Mouse (Mus musculus) left cerebral cortex, postnatal 14 days (tissue): ENCODE measurements around the gene Vtn. TPM values are rescaled to one million over a fixed set of nuclear protein-coding genes. Genes with fewer than 3 reads are reported as not detected.

ENCODE experiments used
- DNase-seq, 2 experiments: peaks; one replicate each; pipeline ENCODE4 v3.0.0; 2021 to 2022; ENCODE audit warnings: low spot score in 2 of 2, mixed read lengths in 1 of 2
- intact Hi-C: fragments of 180-260 bp; cut with DNase I; formaldehyde crosslinking; loops from one replicate; pipeline ENCODE4 v1.15.1; 2025
- total RNA-seq, 2 experiments: library from RNA; stranded (reverse); gene quantifications; 2 replicates each; pipeline ENCODE4 v1.2.3; 2021

The Vtn gene
- total RNA-seq, 2 experiments from 2014 or later: 90.5 to 105 TPM

DNA sequence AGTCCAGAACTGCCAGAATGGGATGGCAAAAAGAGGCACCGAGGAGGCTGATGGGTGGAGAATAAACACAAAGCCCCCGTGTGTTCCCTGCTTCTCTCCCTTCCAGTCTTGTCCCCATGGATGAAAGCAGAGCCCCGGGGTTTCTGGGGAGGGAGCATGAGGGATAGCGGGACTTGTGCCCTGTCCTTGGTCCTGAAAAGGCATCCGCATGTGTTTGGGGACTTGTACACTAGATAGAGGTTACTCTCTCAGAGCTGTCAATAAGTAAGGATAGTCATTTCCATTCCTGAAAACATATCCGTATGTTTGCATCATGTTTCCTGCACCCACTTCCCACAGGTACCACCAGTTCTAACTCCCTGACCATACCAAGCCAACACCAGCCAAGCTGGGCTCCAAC is 3.0 kb upstream of the Vtn start:
- DNase-seq: no peak
- intact Hi-C loops: no loop called here

DNA sequence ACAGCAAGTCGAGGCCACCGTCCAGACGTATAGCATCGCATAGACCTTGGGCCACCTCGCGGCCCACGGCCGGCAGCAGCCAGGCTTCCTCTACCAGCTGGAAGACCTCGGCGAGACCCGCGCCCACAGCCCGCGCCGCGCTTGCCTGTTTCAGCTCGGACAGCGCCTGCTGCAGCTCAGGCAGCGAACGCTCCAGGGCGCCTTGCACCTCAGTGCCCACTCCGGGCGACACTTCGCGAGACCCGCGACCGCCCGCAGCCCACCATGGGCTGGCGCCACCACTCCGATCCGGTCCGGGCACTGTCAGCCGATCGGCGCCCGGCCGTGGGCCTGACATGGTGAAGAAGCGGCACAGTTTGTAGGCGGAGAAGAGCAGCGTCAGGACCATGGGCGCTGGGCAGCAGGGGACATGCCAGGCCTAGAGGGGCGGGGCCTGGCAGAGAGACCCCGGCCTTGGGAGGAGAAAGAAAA is 1.8 kb upstream of the Vtn start:
- intact Hi-C loops: no loop called here
- peak in 1 of 2 experiments; percentile 34 for DNase-seq

DNA sequence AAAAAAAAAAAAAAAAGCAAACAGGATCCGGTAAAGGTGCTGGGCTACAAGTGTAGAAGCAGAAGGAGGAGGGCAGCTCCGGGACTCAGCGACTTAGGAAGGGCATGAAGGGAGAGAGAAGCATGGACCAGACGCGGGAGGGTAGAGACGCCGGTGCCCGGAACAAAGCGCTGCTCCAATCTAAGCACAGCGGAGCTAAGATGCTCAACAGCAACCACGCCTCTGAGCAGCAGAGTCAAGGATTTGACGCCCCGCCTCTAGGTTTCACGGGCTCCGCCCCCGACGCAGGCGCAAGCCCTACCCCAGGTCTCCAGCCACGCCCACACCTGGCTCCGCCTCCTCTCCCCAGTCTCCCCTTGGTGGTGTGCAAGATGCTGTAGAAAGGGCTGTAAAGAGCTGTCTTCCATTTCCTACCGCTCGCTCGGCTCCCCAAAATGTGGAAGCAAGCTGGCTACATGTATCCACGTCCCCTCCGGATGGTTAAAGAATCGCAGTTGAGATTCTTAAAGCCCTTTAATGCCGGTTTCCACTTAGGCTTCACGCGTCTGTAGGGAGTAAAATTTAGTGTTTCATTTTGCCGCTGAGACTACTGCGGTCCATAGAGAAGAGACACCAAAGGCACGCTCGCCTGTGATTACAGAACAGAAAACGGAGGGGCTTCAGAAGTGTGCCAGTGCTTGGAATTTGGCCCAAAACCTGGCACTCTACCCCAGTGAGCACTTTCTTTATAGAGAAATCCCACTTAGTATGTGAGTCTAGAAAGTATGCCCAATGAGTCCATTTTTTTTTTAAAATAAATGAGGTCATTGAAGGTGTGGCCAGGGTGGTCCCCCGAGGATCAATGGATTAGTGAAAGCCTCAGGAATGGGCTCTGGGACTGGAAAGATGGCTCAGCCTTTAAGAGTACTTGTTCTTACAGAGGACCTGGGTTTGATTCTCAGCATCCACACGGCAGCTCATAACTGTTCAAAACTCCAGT is 1.1 kb upstream of the Vtn start, which contains the start of gene Sarm1:
TSS of gene Sarm1 (minus strand) at position 211 of the 979 bp plus-strand sequence.
- peak; percentile 96 to 97 for DNase-seq
- intact Hi-C loops: no loop called here

DNA sequence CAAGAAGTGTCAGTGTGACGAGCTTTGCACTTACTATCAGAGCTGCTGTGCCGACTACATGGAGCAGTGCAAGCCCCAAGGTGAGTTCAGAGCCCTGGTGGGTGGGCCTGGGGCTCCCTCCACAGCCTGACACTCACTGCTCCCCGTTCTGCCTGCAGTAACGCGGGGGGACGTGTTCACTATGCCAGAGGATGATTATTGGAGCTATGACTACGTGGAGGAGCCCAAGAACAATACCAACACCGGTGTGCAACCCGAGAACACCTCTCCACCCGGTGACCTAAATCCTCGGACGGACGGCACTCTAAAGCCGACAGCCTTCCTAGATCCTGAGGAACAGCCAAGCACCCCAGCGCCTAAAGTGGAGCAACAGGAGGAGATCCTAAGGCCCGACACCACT is 652 bp downstream of the Vtn start:
- intact Hi-C loops: no loop called here
- DNase-seq: no peak

DNA sequence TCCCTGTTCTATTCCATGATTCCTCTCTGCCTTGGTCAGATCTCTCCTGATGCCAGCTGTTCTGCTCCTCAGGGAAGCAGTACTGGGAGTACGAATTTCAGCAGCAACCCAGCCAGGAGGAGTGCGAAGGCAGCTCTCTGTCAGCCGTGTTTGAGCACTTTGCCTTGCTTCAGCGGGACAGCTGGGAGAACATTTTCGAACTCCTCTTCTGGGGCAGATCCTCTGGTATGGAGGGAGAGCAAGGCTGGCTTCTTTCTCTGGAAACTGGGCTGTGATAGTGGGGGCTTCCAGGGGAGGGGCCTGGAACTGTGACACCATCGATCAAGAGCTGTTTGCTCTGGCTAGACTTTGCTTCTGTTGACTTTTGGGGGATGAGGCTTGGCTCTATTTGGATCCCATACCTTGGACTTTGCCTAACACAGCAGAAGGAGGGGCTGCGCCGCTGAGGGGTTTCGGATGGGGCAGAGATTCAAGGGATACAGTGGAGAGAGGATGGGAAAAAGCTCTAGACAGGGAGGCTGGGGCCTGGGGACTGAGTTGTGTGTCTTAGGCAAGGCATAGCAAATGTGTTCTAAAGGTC is 1.8 kb downstream of the Vtn start:
- intact Hi-C loops: no loop called here
- no peak for DNase-seq

DNA sequence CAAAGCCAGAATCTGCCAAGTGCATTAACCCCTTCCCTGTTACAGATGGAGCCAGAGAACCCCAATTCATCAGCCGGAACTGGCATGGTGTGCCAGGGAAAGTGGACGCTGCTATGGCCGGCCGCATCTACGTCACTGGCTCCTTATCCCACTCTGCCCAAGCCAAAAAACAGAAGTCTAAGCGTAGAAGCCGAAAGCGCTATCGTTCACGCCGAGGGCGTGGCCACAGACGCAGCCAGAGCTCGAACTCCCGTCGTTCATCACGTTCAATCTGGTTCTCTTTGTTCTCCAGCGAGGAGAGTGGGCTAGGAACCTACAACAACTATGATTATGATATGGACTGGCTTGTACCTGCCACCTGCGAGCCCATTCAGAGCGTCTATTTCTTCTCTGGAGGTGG is 2.6 kb downstream of the Vtn start:
- intact Hi-C loops: no loop called here
- DNase-seq: no peak

DNA sequence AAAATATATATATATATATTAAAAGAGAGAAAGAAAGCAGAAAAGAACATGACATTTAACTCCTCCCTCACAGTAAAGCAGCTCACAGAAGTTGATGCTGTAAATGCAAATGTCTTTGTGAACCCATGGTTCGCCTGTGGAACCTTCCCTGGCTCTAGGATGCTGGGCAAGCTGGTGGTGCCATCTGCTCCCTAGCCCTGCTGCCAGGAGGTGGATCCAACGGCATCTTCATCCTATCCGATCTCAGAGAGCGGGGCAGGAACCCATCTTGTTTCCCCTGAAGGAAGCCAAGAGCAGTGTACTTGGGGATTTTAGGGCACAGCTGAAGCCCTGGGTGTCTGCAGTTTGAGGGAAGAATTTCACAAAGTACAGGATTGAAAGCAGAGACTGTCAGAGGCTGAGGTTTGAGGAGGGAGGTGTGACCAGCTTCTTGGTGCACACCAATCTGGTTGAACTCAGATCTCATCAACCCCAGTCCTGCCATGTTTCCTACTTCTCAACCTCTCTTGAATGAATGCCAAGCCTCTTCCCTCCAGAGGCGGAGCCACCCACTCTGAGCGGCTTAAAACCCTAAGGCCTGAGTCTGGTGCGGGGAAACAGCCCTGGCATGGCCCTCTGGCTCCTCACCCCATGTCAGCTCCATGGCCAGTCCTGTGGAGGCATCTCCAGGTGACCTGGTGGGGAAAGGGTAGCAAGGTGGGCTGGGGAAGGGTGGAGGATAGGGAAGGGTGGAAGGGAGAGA is 4.2 kb downstream of the Vtn start, which contains the start of gene Sebox:
TSS of gene Sebox (plus strand) at position 539 of the 742 bp plus-strand sequence.
- intact Hi-C loops: no loop called here
- DNase-seq: no peak

DNA sequence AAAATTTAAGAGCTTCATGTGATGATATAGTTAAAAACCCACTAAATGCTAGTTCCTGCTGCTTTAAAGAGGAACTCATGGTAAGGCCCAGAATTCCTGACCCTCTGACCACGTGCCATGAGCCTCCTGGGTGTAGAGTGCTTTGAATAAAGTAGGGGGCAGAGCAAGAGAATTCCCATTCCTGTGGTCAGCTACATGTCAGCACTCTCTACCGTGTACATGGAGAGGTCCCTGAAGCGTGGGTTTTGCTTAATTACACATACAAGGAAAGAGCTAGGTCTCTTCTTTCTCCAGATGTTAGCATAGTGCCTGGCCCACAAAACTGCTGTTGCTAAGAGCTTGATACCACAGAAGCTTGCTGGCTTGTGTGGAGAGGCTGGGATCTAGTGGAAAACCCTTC is 6.5 kb downstream of the Vtn start:
- intact Hi-C loops: no loop called here
- DNase-seq: no peak

DNA sequence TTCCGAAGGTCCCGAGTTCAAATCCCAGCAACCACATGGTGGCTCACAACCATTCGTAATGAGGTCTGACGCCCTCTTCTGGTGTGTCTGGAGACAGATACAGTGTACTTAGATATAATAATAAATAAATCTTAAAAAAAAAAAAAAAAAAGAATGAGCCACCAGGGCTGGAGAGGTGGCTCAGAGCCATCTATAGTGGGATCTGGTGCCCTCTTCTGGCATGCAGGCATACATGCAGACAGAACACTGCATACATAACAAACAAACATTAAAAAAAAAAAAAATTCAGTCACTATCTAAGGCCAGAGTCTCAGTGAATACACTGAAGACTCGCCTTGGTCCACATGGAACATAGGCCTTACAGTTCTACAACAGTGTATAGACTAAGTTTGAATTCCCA is 10.3 kb downstream of the Vtn start:
- no peak for DNase-seq
- intact Hi-C loops: no loop called here

DNA sequence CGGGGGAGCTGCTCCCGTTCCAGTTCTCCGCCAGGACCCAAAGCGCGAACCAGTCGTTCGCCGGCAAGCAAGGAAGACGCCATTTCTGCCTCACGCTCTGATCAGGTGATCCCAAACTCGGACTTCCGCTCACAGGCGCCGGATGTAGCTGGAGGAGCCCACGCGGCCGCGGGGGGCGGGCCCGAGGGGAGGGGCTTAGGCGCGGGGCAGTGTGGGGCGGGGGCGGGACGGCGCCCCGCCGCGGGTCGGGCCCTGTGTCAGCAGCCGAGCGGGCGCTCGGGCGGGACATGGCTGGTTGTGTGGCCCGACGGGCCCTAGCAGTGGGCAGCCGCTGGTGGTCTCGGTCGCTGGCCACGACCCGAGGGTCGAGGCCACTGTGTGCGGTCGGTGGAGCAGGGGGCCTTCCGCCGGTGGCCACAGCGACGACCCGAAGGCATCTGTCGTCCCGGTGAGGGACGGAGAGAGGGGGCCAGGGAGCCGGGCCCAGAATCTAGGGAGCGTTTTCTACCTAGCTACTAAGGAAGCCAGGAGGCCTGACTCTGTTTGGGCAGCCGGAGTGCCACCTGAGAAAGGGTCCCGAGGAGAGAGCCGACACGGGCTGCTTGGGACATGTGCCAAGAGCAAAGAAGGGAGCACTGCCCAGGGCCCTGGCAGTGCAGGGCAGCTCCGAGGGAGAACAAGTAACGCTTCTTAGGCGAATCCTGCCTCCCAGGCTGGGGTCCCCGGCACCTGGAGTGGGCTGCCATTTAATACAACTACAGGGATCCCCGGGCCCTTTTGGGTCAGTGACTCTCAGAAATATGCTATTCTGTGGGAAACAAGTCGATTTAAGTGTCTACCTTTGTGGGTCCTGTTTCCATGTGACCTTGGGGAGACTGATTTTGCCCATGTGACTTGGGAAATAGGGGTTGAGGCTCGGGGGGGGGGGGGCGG is 13.4 kb downstream of the Vtn start, which contains the start of the genes Tmem199 and Poldip2:
TSS of gene Tmem199 (minus strand) at position 148 of the 933 bp plus-strand sequence.
TSS of gene Poldip2 (plus strand) at position 169 of the 933 bp plus-strand sequence.
- DNase-seq: peak; percentile 89 to 90
- intact Hi-C loops: no loop called here

DNA sequence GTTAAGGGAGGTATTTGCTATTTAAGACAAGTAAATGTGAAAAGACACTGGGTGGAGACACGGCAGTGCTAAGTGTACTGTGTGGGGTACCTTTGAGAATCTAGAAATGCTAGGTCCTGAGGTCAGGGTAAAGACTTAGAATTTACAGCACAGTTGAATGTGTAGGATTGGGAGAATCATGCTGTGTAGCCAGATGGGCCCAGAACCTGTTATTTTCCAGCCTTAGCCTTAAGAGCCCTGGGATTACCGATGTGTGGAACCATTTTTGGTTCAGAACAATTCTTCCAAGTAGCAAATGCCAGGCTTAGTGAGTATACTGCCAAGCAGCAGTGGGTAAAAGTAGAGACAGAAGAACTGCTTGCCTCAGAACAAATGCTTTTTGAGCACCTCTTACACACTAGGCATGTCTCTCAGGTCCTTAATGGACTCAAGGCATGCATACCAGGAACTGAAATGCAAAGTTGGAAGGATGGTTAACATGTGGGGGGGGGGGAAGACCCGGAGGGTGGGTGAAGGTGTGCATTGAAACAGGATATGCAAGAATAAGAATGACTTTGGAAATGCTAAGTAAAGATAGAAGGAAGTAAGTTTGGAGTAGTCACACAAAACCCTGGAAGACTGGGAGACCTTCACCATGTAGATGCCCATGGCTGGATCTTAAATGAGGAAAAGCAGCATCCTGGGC is 14.4 kb downstream of the Vtn start:
- intact Hi-C loops: no loop called here
- DNase-seq: no peak

DNA sequence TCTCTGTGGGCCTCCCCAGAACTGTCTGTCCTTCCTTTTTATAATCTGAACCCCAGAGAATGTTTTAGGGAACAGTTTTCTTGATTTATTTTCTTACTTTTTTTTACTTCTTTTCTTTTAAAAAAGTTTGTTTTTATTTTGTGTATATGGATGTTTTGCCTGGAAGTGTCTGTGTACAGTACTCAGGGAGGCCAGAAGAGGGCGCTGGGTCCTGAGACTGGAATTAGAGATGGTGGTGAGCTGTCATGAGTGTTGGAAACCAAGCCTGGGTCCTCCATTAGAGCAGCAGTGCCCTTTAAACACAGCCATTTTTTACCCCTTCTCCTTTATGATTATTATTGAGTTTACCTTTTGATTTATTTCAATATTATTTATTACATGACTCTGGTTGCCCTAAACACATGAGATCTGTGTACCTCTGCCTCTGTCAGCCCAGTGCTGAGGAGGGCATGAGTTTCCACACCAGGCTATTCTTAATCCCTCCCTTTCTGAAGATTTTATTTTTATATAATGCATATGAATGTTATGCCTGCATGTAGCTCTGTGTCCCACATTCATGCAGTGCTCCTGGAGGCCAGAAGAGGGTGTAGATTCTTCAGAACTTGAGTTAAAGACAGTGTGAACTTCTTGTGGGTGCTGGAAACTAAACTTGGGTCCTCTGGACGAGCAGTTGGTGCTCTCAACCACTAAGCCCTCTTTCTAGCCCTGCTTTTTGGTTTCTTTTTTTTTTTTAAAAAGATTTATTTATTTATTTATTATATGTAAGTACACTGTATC is 16.8 kb downstream of the Vtn start:
- no peak for DNase-seq
- intact Hi-C loops: no loop called here

DNA sequence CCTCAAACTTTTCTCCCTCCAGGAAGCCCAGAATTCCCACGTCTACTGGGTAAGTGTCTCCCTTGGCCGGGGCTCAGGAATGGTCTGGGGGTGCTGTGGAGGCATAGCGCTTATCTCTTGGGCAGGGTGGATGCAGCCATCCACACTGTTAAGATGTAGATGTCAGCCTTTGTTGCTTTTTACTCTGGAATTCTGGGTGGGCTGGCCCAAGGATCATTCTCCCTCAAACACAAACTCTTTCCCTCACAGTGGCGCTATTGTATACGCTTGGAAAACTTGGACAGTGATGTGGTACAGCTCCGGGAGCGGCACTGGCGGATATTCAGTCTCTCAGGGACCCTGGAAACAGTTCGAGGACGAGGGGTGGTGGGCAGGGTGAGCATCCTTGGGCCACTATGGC is 20.0 kb downstream of the Vtn start:
- DNase-seq: no peak
- intact Hi-C loops: no loop called here

DNA sequence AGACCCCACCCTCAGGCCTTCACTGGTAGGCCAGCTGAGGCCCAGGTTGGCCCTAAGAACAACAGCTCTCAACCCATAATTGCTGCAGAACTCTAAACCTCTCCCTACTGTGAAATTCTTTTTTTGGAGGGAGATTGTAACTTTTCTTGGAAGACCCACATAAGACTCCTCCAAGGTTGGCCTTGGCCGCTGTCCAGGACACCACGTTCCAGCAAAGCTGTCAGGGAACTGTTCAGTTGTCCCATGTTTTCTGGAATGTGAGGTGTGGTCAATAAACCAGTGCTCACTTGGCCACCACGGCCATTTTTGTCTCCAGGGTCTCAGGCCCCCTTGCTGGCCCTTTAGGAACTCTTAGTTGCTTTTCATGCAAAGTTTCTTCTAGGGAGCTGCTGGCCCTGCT is 23.0 kb downstream of the Vtn start:
- intact Hi-C loops: no loop called here
- DNase-seq: no peak

DNA sequence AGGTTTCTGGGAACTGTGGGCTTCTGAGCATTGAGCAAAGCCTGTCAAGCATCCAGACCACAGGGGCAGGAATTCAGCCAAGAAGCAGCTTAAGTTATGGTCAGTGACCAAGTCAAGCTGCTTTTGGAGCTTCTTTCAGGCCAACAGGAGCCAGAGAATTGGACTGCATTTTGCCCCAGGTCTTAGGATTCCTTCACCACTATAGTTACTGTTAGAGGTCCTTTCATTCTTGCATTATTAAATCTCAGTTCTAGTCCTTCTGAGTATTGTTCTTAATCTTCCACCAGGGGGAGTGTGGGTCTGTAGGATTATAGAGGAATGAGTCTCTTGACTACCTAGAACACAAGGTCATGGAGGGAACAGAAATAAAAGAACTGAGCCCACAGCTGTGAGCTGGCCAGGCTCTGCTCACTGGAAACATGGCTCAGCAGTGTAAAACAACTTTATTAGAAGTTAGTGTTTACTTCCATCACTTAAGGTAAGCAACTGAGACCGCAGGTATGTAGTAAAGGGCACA is 23.6 kb downstream of the Vtn start:
- no peak for DNase-seq
- intact Hi-C loops: no loop called here

DNA sequence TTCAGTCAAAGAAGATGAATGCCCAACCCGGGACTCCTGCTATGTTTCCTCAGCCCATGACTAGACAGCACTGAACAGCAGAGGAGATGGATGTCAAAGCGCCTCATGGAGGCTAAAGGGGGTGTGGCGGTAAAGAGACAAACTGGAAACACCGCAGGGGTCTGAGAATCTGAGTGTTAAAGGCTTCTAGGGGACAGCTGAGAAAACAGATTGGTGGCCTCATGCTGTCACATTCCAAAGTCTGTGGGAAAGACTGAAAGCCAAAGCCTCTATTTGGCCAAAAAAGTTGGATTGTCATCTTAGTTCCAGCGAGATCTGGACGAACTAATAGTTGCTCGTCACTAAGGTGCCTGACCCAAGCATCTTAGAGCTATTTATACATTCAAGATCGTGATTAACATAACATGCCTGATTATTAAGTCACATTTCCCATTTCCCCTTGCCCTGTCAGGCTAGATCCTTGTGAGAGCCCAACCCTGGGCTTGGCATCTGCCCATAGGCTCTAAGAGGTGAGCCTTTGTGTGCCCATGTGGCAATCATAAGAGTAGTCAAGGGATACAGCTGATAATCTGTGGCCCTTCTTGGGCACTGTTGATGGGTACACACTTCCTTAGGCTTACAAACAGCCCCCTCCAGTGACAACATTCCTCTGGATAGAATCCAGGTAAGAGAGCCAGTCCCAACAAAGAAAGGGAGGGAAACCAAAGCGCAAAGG is 24.5 kb downstream of the Vtn start:
- DNase-seq: no peak
- intact Hi-C loops: no loop called here

DNA sequence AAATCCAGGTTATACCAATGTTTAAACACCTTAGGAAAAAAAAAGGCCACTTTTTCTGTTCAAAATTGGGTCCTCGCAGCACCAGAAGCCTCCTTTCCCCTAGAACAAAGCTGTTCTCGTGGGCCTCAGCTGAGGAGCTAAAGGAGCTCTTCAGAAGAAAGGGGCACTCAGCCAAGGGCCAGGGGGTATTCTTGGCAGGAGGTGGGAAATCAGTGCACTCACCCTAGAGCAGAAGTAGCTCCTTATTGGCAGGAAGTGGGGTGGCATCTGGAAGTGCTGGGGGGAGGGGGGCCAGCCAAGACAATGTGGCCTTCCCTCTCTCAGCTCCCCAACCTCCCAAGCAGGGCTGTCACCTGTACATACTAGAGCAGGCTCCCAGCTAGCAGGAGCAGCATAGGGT is 25.9 kb downstream of the Vtn start:
- no peak for DNase-seq
- intact Hi-C loops: no loop called here
